Mouse (Mus musculus) left cerebral cortex, postnatal 25 days (tissue): ENCODE measurements around the gene Laptm4a. TPM values are rescaled to one million over a fixed set of nuclear protein-coding genes. Genes with fewer than 3 reads are reported as not detected.

Experiments used
- DNase-seq, 2 experiments: peaks; one replicate each; pipeline ENCODE4 v3.0.0; 2022; ENCODE audit warnings: low spot score in 2 of 2, mixed read lengths in 1 of 2
- intact Hi-C: fragments of 180-260 bp; cut with DNase I; formaldehyde crosslinking; loops from one replicate; pipeline ENCODE4 v1.15.1; 2025
- total RNA-seq, 2 experiments: library from RNA; stranded (reverse); gene quantifications; 2 replicates each; pipeline ENCODE4 v1.2.3; 2021

Gene Laptm4a
- total RNA-seq = 100 to 1,000 TPM; 173 to 188 TPM

- peak; percentile 97 to 99 for DNase-seq
- intact Hi-C loops = loop anchor here (2.0 kb wide), 1 partner anchor 53 kb away; no protein-coding TSS in a partner anchor
Observed at GRCm38 (mm10) chr12:8921394-8922368, at the start of gene Laptm4a. Gene Laptm4a, plus strand, starts transcription at chr12:8921664.

GRCm38 (mm10) chr12:8875583-8875982 lies 45.9 kb upstream of the Laptm4a start:
- intact Hi-C loops = no loop called here
- DNase-seq = peak in 1 of 2 experiments; percentile 19

- no peak for DNase-seq
- intact Hi-C loops = no loop called here
Observed at GRCm38 (mm10) chr12:8876865-8877264, 44.6 kb upstream of the Laptm4a start.

GRCm38 (mm10) chr12:8877413-8877812 lies 44.1 kb upstream of the Laptm4a start:
- no peak for DNase-seq
- intact Hi-C loops = no loop called here

- DNase-seq = no peak
- intact Hi-C loops = no loop called here
Observed at GRCm38 (mm10) chr12:8878752-8879151, 42.7 kb upstream of the Laptm4a start.

GRCm38 (mm10) chr12:8879389-8879788 lies 42.1 kb upstream of the Laptm4a start:
- DNase-seq = no peak
- intact Hi-C loops = no loop called here

GRCm38 (mm10) chr12:8881736-8882135 lies 39.7 kb upstream of the Laptm4a start:
- intact Hi-C loops = no loop called here
- DNase-seq = no peak

- no peak for DNase-seq
- intact Hi-C loops = no loop called here
Observed at GRCm38 (mm10) chr12:8882376-8882775, 39.1 kb upstream of the Laptm4a start.

GRCm38 (mm10) chr12:8884426-8885145 lies 36.9 kb upstream of the Laptm4a start:
- intact Hi-C loops = loop anchor here (5.0 kb wide), 1 partner anchor 112 kb away; the partner anchor contains the start of gene Sdc1
- no peak for DNase-seq

GRCm38 (mm10) chr12:8885146-8885543 lies 36.3 kb upstream of the Laptm4a start:
- intact Hi-C loops = loop anchor here (5.0 kb wide), 1 partner anchor 113 kb away; the partner anchor contains the start of gene Sdc1
- DNase-seq = no peak

- intact Hi-C loops = loop anchor here (5.0 kb wide), 1 partner anchor 114 kb away; the partner anchor contains the start of gene Sdc1
- no peak for DNase-seq
Observed at GRCm38 (mm10) chr12:8885950-8886349, 35.5 kb upstream of the Laptm4a start.

GRCm38 (mm10) chr12:8888445-8888844 lies 33.0 kb upstream of the Laptm4a start:
- intact Hi-C loops = loop anchor here (5.0 kb wide), 1 partner anchor 116 kb away; the partner anchor contains the start of gene Sdc1
- no peak for DNase-seq

- DNase-seq = peak; percentile 61 to 77
- intact Hi-C loops = loop anchor here (1.0 to 5.0 kb wide), 2 partner anchors 113 to 117 kb away; partner anchors contain the start of gene Sdc1
Observed at GRCm38 (mm10) chr12:8889117-8889665, 32.3 kb upstream of the Laptm4a start.

GRCm38 (mm10) chr12:8892876-8893532 lies 28.5 kb upstream of the Laptm4a start:
- intact Hi-C loops = loop anchor here (5.0 kb wide), 1 partner anchor 39 kb away; no protein-coding TSS in a partner anchor
- DNase-seq = peak in 1 of 2 experiments; percentile 52

- no peak for DNase-seq
- intact Hi-C loops = no loop called here
Observed at GRCm38 (mm10) chr12:8897140-8897539, 24.3 kb upstream of the Laptm4a start.

- no peak for DNase-seq
- intact Hi-C loops = no loop called here
Observed at GRCm38 (mm10) chr12:8898879-8899785, 22.3 kb upstream of the Laptm4a start.

GRCm38 (mm10) chr12:8900107-8900698 lies 21.3 kb upstream of the Laptm4a start:
- intact Hi-C loops = no loop called here
- no peak for DNase-seq
